ENCODE assay signal across 13 mouse cellular contexts in the genomic region with DNA sequence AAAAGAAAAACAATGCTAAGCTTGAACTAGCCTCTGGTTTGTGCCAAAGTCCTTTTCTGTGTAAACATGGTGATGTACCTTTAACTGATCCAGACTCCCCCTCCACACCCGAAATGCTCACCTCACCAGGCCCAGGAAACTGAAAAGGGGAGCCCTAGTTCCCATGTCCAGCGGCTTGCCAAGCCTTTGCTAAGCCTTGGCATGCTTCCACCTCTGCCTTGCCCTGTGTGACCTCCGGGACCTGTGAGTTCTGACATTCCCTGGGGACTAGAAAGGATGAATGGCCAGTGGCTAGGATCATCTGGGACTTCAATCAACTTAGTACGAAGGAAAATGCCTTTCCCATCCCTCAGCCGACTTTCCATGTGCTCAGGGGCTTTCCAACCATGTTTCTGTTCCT.
DNase-seq lines count a peak whose midpoint lies in the region; ATAC-seq and TF ChIP-seq lines count a peak whose summit lies in the region.
"Had no signal": no experiment of that assay in that cellular context is flagged by ENCODE, and none has a peak within 500 bp of the region (broad histone marks: within the 10 kb centered on the region; RNA-seq: fewer than 3 reads in every experiment).

No protein-coding gene starts in this region.

- DNase-seq in adrenal gland, adult (ENCODE audit: inconsistent age in 2 of 2, low spot score in 1 of 2) = peak; percentile 55 to 84
- DNase-seq in adrenal gland, postnatal 4 days (ENCODE audit: low spot score in 2 of 2) = no peak
- peak; percentile 36 for DNase-seq in lung, postnatal 36 days
- no peak for DNase-seq in lung, postnatal 4 days
- peak; percentile 60 for DNase-seq in heart, embryonic 10.5 days (ENCODE audit: low spot score)
- peak; percentile 69 for DNase-seq in liver, postnatal 0 days
- DNase-seq in left cerebral cortex, adult 2 months (ENCODE audit: extremely low spot score in 1 of 2, low spot score in 2 of 2) = no peak
- DNase-seq in forebrain, embryonic 14.5 days (ENCODE audit: low spot score) = no peak
- DNase-seq: layer of hippocampus, postnatal 36 days; liver, embryonic 13.5 days; thymus, postnatal 36 days had no signal

- H3K4me1 ChIP-seq in heart, embryonic 10.5 days = peaks cover 14% of the 10 kb centered on the region
- H3K4me1 ChIP-seq in liver, postnatal 0 days (ENCODE audit: insufficient read depth) = peaks cover 6% of the 10 kb centered on the region; the same call in 1 of the 2 replicates
- no peaks in the 10 kb centered on the region for H3K4me1 ChIP-seq in forebrain, embryonic 14.5 days (ENCODE audit: control insufficient read depth, insufficient read depth, low read length)
- H3K4me1 ChIP-seq: liver, embryonic 13.5 days had no signal

- ATAC-seq in liver, postnatal 0 days = peak; percentile 91
- no peak for ATAC-seq in forebrain, embryonic 14.5 days
- ATAC-seq: midbrain, embryonic 16.5 days had no signal

- intact Hi-C loops in left cerebral cortex, adult 2 months (cut with DNase I) = no loop called here

- H3K4me2 ChIP-seq in liver, postnatal 0 days (ENCODE audit: low read depth, low read length) = no peak overlapping the region
- H3K4me2 ChIP-seq in forebrain, embryonic 14.5 days (ENCODE audit: low read length) = no peak overlapping the region
- H3K4me2 ChIP-seq: liver, embryonic 13.5 days had no signal

- TF ChIP-seq CTCF in liver, postnatal 0 days (IDR thresholded peaks at IDR 0.05; ENCODE audit: low read depth) = no peak
- TF ChIP-seq CTCF in left cerebral cortex, adult 2 months (IDR thresholded peaks at IDR 0.05) = no peak

- no peak overlapping the region for H3K27ac ChIP-seq in heart, embryonic 10.5 days
- no peak overlapping the region for H3K27ac ChIP-seq in liver, postnatal 0 days (ENCODE audit: low read depth)
- no peak overlapping the region for H3K27ac ChIP-seq in left cerebral cortex, adult 2 months
- H3K27ac ChIP-seq in forebrain, embryonic 14.5 days (ENCODE audit: low read depth, low read length) = no peak overlapping the region
- H3K27ac ChIP-seq: liver, embryonic 13.5 days had no signal

- H3K4me3 ChIP-seq in heart, embryonic 10.5 days = no peak overlapping the region
- H3K4me3 ChIP-seq in liver, postnatal 0 days (ENCODE audit: low read depth, low read length) = no peak overlapping the region
- no peak overlapping the region for H3K4me3 ChIP-seq in left cerebral cortex, adult 2 months
- no peak overlapping the region for H3K4me3 ChIP-seq in forebrain, embryonic 14.5 days (ENCODE audit: low read depth, low read length)
- H3K4me3 ChIP-seq: liver, embryonic 13.5 days had no signal

- no peak for TF ChIP-seq EP300 in liver, postnatal 0 days (IDR thresholded peaks at IDR 0.05; ENCODE audit: low read depth)

- H3K9ac ChIP-seq in liver, postnatal 0 days (replicated peaks) = no peak overlapping the region
- H3K9ac ChIP-seq in forebrain, embryonic 14.5 days (ENCODE audit: low read length) = no peak overlapping the region
- H3K9ac ChIP-seq: liver, embryonic 13.5 days had no signal

- H3K36me3 ChIP-seq in heart, embryonic 10.5 days = no peaks in the 10 kb centered on the region
- H3K36me3 ChIP-seq in liver, postnatal 0 days (replicated peaks; ENCODE audit: insufficient read depth, low read length) = no peaks in the 10 kb centered on the region
- H3K36me3 ChIP-seq in forebrain, embryonic 14.5 days (ENCODE audit: control insufficient read depth, insufficient read depth, low read length) = no peaks in the 10 kb centered on the region
- H3K36me3 ChIP-seq: G1E; liver, embryonic 13.5 days had no signal

- H3K27me3 ChIP-seq in heart, embryonic 10.5 days (ENCODE audit: insufficient read depth, poor library complexity, severe bottlenecking) = peaks cover 5% of the 10 kb centered on the region; the same call in 1 of the 2 replicates
- no peaks in the 10 kb centered on the region for H3K27me3 ChIP-seq in liver, postnatal 0 days (ENCODE audit: insufficient read depth, low read length)
- H3K27me3 ChIP-seq in forebrain, embryonic 14.5 days (replicated peaks; ENCODE audit: control insufficient read depth, insufficient read depth, low read length) = no peaks in the 10 kb centered on the region
- H3K27me3 ChIP-seq: liver, embryonic 13.5 days had no signal

- WGBS in heart, embryonic 10.5 days = 50% methylated on average over 5 of the region's 5 CpGs
- WGBS in liver, postnatal 0 days (ENCODE audit: insufficient replicate concordance) = 50% methylated on average over 5 of the region's 5 CpGs
- 72% methylated on average over 5 of the region's 5 CpGs for WGBS in forebrain, embryonic 14.5 days

- no peaks in the 10 kb centered on the region for H3K9me3 ChIP-seq in heart, embryonic 10.5 days
- H3K9me3 ChIP-seq in liver, postnatal 0 days (ENCODE audit: low read length) = no peaks in the 10 kb centered on the region; the same call in 1 of the 2 replicates
- H3K9me3 ChIP-seq in forebrain, embryonic 14.5 days (replicated peaks; ENCODE audit: control insufficient read depth, low read length) = no peaks in the 10 kb centered on the region
- H3K9me3 ChIP-seq: liver, embryonic 13.5 days had no signal

Comparison
In these comparisons a context has a peak if more than half of its experiments do, and no peak if none do; other contexts are left out.
1. DNase-seq: peak in adrenal gland, adult (2 of 2), lung, postnatal 36 days (single experiment), heart, embryonic 10.5 days (single experiment) and liver, postnatal 0 days (single experiment); none in adrenal gland, postnatal 4 days (0 of 2), lung, postnatal 4 days (0 of 2), left cerebral cortex, adult 2 months (0 of 2) and forebrain, embryonic 14.5 days (single experiment).